Mouse (Mus musculus) MEL (cell line): ENCODE measurements around the gene Ttc29. TPM values are rescaled to one million over a fixed set of nuclear protein-coding genes. Genes with fewer than 3 reads are reported as not detected.

Source experiments
- DNase-seq: peaks from one replicate; pipeline ENCODE4 v3.0.0; 2011; ENCODE audit warnings: low read depth, low spot score
- H3K27ac ChIP-seq: 2 replicates; pipeline ENCODE4 v1.5.1; 2012; ENCODE audit warnings: low read depth, mild to moderate bottlenecking, control low read depth, low read length, moderate library complexity; ENCODE audit not compliant: control insufficient read depth
- H3K27me3 ChIP-seq, 2 experiments: fragments of 150-350 bp in 1 of 2; sonication (generic) in 1 of 2; 2 replicates each; pipeline ENCODE4 v1.6.1; 2012; ENCODE audit warnings: low read length in 2 of 2, mild to moderate bottlenecking in 2 of 2, improper control_type of control experiment in 1 of 2, moderate library complexity in 1 of 2; ENCODE audit not compliant: insufficient read depth in 2 of 2, control insufficient read depth in 1 of 2
- H3K36me3 ChIP-seq, 2 experiments: 2 replicates each; pipeline ENCODE4 v1.6.1; 2012 to 2014; ENCODE audit warnings: low read length in 2 of 2, improper control_type of control experiment in 1 of 2, inconsistent platforms in 1 of 2, mild to moderate bottlenecking in 1 of 2; ENCODE audit not compliant: insufficient read depth in 2 of 2, control insufficient read depth in 1 of 2
- H3K4me1 ChIP-seq, 2 experiments: fragments of 150-350 bp in 1 of 2; sonication (generic) in 1 of 2; 2 replicates each; pipeline ENCODE4 v1.6.1; 2012; ENCODE audit warnings: low read length in 2 of 2, improper control_type of control experiment in 1 of 2, mild to moderate bottlenecking in 1 of 2; ENCODE audit not compliant: insufficient read depth in 2 of 2, control insufficient read depth in 1 of 2
- H3K4me3 ChIP-seq, 2 experiments: fragments of 150-350 bp in 1 of 2; sonication (generic) in 1 of 2; 2 replicates each; pipeline ENCODE4 v1.5.1; 2012; ENCODE audit warnings: low read depth in 2 of 2, low read length in 2 of 2, mild to moderate bottlenecking in 2 of 2, moderate library complexity in 2 of 2, control low read depth in 1 of 2, improper control_type of control experiment in 1 of 2; ENCODE audit not compliant: control insufficient read depth in 1 of 2, insufficient read depth in 1 of 2
- H3K79me2 ChIP-seq: 2 replicates; pipeline ENCODE4 v1.6.1; 2012; ENCODE audit warnings: mild to moderate bottlenecking, low read length, moderate library complexity; ENCODE audit not compliant: control insufficient read depth, poor library complexity, insufficient read depth
- H3K9ac ChIP-seq: 2 replicates; pipeline ENCODE4 v1.6.1; 2012; ENCODE audit warnings: low read depth, mild to moderate bottlenecking, control low read depth, low read length, moderate library complexity; ENCODE audit not compliant: control insufficient read depth, poor library complexity, severe bottlenecking
- H3K9me3 ChIP-seq: fragments of 150-350 bp; sonication (generic); replicated peaks from 2 replicates; pipeline ENCODE4 v1.6.1; 2012; ENCODE audit warnings: mild to moderate bottlenecking, low read length, improper control_type of control experiment, moderate library complexity; ENCODE audit not compliant: insufficient read depth
- CHD1 ChIP-seq: IDR thresholded peaks from 2 replicates; pipeline ENCODE4 v1.6.1; 2012; ENCODE audit warnings: low read depth, mild to moderate bottlenecking, inconsistent platforms, low read length, improper control_type of control experiment
- CTCF ChIP-seq, 3 experiments: IDR thresholded peaks in 2 of 3; conservative IDR thresholded peaks in 1 of 3; 2 replicates each; pipeline ENCODE4 v1.5.1; 2011 to 2012; ENCODE audit warnings: low read length in 3 of 3, low read depth in 2 of 3, mild to moderate bottlenecking in 2 of 3, improper control_type of control experiment in 1 of 3, inconsistent platforms in 1 of 3, mixed read lengths in 1 of 3, moderate library complexity in 1 of 3; ENCODE audit not compliant: control insufficient read depth in 1 of 3, insufficient read depth in 1 of 3, poor library complexity in 1 of 3, severe bottlenecking in 1 of 3
- E2F4 ChIP-seq: IDR thresholded peaks from 2 replicates; pipeline ENCODE4 v1.6.1; 2011; ENCODE audit warnings: low read depth, low read length, improper control_type of control experiment, borderline replicate concordance
- EP300 ChIP-seq, 2 experiments: IDR thresholded peaks; 2 replicates each; pipeline ENCODE4 v1.6.1; 2011; ENCODE audit warnings: improper control_type of control experiment in 2 of 2, low read length in 2 of 2, low read depth in 1 of 2, mild to moderate bottlenecking in 1 of 2
- ETS1 ChIP-seq: IDR thresholded peaks from 2 replicates; pipeline ENCODE4 v1.6.1; 2012; ENCODE audit warnings: low read depth, mild to moderate bottlenecking, inconsistent platforms, low read length, improper control_type of control experiment, moderate library complexity
- HCFC1 ChIP-seq: IDR thresholded peaks from 2 replicates; pipeline ENCODE4 v1.6.1; 2012; ENCODE audit warnings: low read depth, mild to moderate bottlenecking, inconsistent platforms, low read length, improper control_type of control experiment, moderate library complexity
- JUND ChIP-seq: IDR thresholded peaks from 2 replicates; pipeline ENCODE4 v1.6.1; 2011; ENCODE audit warnings: low read depth, mild to moderate bottlenecking, improper control_type of control experiment, low read length
- KAT2A ChIP-seq: conservative IDR thresholded peaks from 2 replicates; pipeline ENCODE4 v1.6.1; 2012; ENCODE audit warnings: low read depth, low read length, improper control_type of control experiment, inconsistent platforms
- MXI1 ChIP-seq: IDR thresholded peaks from 2 replicates; pipeline ENCODE4 v1.6.1; 2011; ENCODE audit warnings: mild to moderate bottlenecking, low read depth, low read length, improper control_type of control experiment
- MYC ChIP-seq: IDR thresholded peaks from 2 replicates; pipeline ENCODE4 v1.6.1; 2011; ENCODE audit warnings: low read depth, mild to moderate bottlenecking, low read length, improper control_type of control experiment, moderate library complexity
- NELFE ChIP-seq: IDR thresholded peaks from 2 replicates; pipeline ENCODE4 v1.6.1; 2011; ENCODE audit warnings: low read depth, low read length, improper control_type of control experiment
- NRF1 ChIP-seq: IDR thresholded peaks from 2 replicates; pipeline ENCODE4 v1.6.1; 2014; ENCODE audit warnings: low read depth, mild to moderate bottlenecking, inconsistent platforms, low read length, improper control_type of control experiment, moderate library complexity; ENCODE audit not compliant: poor library complexity, insufficient read depth, severe bottlenecking
- POLR2AphosphoS2 ChIP-seq: IDR thresholded peaks from 2 replicates; pipeline ENCODE4 v1.6.1; 2011; ENCODE audit warnings: low read length, improper control_type of control experiment
- RCOR1 ChIP-seq: IDR thresholded peaks from 2 replicates; pipeline ENCODE4 v1.6.1; 2012; ENCODE audit warnings: low read depth, mild to moderate bottlenecking, inconsistent platforms, low read length, improper control_type of control experiment
- TAL1 ChIP-seq: IDR thresholded peaks from 2 replicates; pipeline ENCODE4 v1.6.1; 2012; ENCODE audit warnings: mild to moderate bottlenecking, inconsistent platforms, low read length, moderate library complexity, mixed read lengths
- TBP ChIP-seq: IDR thresholded peaks from 2 replicates; pipeline ENCODE4 v1.8.0; 2011; ENCODE audit warnings: low read depth, low read length, improper control_type of control experiment
- TCF12 ChIP-seq: IDR thresholded peaks from 2 replicates; pipeline ENCODE4 v1.6.1; 2014; ENCODE audit warnings: low read depth, mild to moderate bottlenecking, inconsistent platforms, low read length, improper control_type of control experiment, moderate library complexity
- USF1 ChIP-seq: IDR thresholded peaks from 2 replicates; pipeline ENCODE4 v1.6.1; 2014; ENCODE audit warnings: low read depth, mild to moderate bottlenecking, inconsistent platforms, low read length, improper control_type of control experiment, moderate library complexity
- USF2 ChIP-seq, 2 experiments: IDR thresholded peaks; 2 replicates each; pipeline ENCODE4 v1.6.1; 2011 to 2012; ENCODE audit warnings: improper control_type of control experiment in 2 of 2, low read length in 2 of 2, borderline replicate concordance in 1 of 2, inconsistent platforms in 1 of 2, low read depth in 1 of 2, mild to moderate bottlenecking in 1 of 2; ENCODE audit not compliant: insufficient read depth in 1 of 2
- ZC3H11A ChIP-seq: IDR thresholded peaks from 2 replicates; pipeline ENCODE4 v1.6.1; 2012; ENCODE audit warnings: low read depth, mild to moderate bottlenecking, inconsistent platforms, low read length, improper control_type of control experiment
- ZMIZ1 ChIP-seq: IDR thresholded peaks from 2 replicates; pipeline ENCODE4 v1.6.1; 2012; ENCODE audit warnings: low read depth, mild to moderate bottlenecking, inconsistent platforms, low read length, improper control_type of control experiment, moderate library complexity
- ZNF384 ChIP-seq: IDR thresholded peaks from 2 replicates; pipeline ENCODE4 v1.6.1; 2012; ENCODE audit warnings: low read depth, mild to moderate bottlenecking, inconsistent platforms, low read length, improper control_type of control experiment
- polyA plus RNA-seq, 2 experiments: library from polyadenylated mRNA; stranded (reverse) in 1 of 2; unstranded in 1 of 2; fragments of >175 nt in 1 of 2; fragments of >200 nt in 1 of 2; gene quantifications; 2 replicates each; pipeline versions ENCODE4 v1.2.1 to v1.2.4; 2012; ENCODE audit warnings: low replicate concordance in 2 of 2, low read depth in 1 of 2; ENCODE audit not compliant: insufficient read length in 2 of 2, insufficient read depth in 1 of 2, missing spikeins in 1 of 2
- total RNA-seq: library from RNA; depleted of rRNA; stranded (reverse); fragments of 300-350 nt; gene quantifications from 2 replicates; pipeline ENCODE4 v1.2.3, GENCODE M21; 2012

The Ttc29 gene
- total and polyA plus RNA-seq, 3 experiments, result not detected

- TF ChIP-seq USF2 (IDR thresholded peaks at IDR 0.05; ENCODE audit: borderline replicate concordance in 1 of 2, insufficient read depth in 1 of 2, low read depth in 1 of 2, low read length in 2 of 2), result no peak
- TF ChIP-seq EP300 (IDR thresholded peaks at IDR 0.05; ENCODE audit: low read depth in 1 of 2, low read length in 2 of 2), result no peak
- no peak for TF ChIP-seq MYC
- TF ChIP-seq ZC3H11A, result no peak
- no peak for TF ChIP-seq CTCF (IDR thresholded peaks at IDR 0.05 in 2 of 3, conservative IDR thresholded peaks at IDR 0.05 in 1 of 3; ENCODE audit: control insufficient read depth in 1 of 3, insufficient read depth in 1 of 3, low read depth in 2 of 3, low read length in 3 of 3, poor library complexity in 1 of 3, severe bottlenecking in 1 of 3)
- no peak for TF ChIP-seq RCOR1
- TF ChIP-seq KAT2A, result no peak
- TF ChIP-seq TBP, result no peak
- no peak for TF ChIP-seq POLR2AphosphoS2
- no peak for TF ChIP-seq MXI1
- TF ChIP-seq ETS1, result no peak
- TF ChIP-seq TCF12, result no peak
- TF ChIP-seq HCFC1, result no peak
- no peak for TF ChIP-seq E2F4
- TF ChIP-seq ZNF384, result no peak
Observed at GRCm38 (mm10) chr8:78342151-78342550, 129.1 kb downstream of the Ttc29 start.

GRCm38 (mm10) chr8:78344006-78344405, 130.9 kb downstream of the Ttc29 start:
- no peak for TF ChIP-seq CHD1
- TF ChIP-seq TAL1, result no peak
- no peak for TF ChIP-seq ZC3H11A
- no peak for TF ChIP-seq ZMIZ1
- no peak for TF ChIP-seq HCFC1
- no peak for TF ChIP-seq NRF1
- no peak for TF ChIP-seq ZNF384
- TF ChIP-seq USF1, result no peak
- TF ChIP-seq NELFE, result no peak
- no peak for TF ChIP-seq RCOR1
- no peak for TF ChIP-seq CTCF (IDR thresholded peaks at IDR 0.05 in 2 of 3, conservative IDR thresholded peaks at IDR 0.05 in 1 of 3; ENCODE audit: control insufficient read depth in 1 of 3, insufficient read depth in 1 of 3, low read depth in 2 of 3, low read length in 3 of 3, poor library complexity in 1 of 3, severe bottlenecking in 1 of 3)
- no peak for TF ChIP-seq JUND
- TF ChIP-seq E2F4, result no peak
- no peak for DNase-seq
- Histone ChIP-seq H3K9me3 (no peaks in the 10 kb centered on the region), H3K36me3 (no peaks in the 10 kb centered on the region), H3K9ac (no peak overlapping the region), H3K4me1 (no peaks in the 10 kb centered on the region), H3K27ac (no peak overlapping the region), H3K4me3 (no peak overlapping the region), H3K79me2 (no peaks in the 10 kb centered on the region), H3K27me3 (no peaks in the 10 kb centered on the region)

More at GRCm38 (mm10) chr8:78342151-78342550, 129.1 kb downstream of the Ttc29 start:
- no peaks in the 10 kb centered on the region for H3K79me2 ChIP-seq
- no peaks in the 10 kb centered on the region for H3K27me3 ChIP-seq
- no peaks in the 10 kb centered on the region for H3K4me1 ChIP-seq
- no peak for DNase-seq
- H3K4me3 ChIP-seq, result no peak overlapping the region
- H3K36me3 ChIP-seq, result no peaks in the 10 kb centered on the region
- no peak overlapping the region for H3K27ac ChIP-seq
- H3K9ac ChIP-seq, result no peak overlapping the region
- no peaks in the 10 kb centered on the region for H3K9me3 ChIP-seq
